Mouse (Mus musculus): ENCODE measurements around the gene Herpud1. TPM values are rescaled to one million over a fixed set of nuclear protein-coding genes. Genes with fewer than 3 reads are reported as not detected.
"Not testable (repeated sequence)": the region's sequence is repeated elsewhere in the genome, so short reads cannot be mapped to it uniquely, and the experiment has no call there.

Herpud1 gene
- total RNA-seq, 2 experiments from 2014 or later, result 65.5 to 75.2 TPM

DNA sequence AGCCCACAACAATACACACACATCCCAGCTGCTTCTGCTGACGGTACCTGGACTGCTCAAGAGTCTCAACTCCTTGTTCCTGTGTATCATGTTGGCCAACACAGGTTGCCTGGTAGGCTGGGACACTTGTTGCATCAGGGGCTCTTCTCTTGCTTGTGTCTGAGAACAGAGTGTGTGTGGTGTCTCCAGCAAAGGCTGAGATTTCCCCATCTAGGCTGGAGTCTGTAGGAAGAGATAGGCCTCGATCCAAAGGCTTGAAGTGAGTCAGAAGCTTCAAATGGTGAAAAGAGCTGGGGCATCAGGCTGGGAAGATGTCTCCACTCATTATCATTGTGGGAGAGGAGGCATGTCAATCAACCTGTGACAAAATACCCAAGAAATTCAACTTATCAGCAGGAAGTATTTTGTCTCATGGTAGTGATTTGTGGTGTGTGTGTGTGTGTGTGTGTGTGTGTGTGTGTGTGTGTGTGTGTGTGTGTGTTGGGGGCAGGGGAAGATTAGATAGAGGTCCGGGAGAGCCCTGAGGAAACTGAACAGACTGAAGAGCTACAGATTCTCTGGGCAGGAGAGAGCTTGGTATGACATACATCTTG is 13.2 kb downstream of the Herpud1 start:
- DNase-seq (ENCODE audit: low spot score in 2 of 2), result no peak

DNA sequence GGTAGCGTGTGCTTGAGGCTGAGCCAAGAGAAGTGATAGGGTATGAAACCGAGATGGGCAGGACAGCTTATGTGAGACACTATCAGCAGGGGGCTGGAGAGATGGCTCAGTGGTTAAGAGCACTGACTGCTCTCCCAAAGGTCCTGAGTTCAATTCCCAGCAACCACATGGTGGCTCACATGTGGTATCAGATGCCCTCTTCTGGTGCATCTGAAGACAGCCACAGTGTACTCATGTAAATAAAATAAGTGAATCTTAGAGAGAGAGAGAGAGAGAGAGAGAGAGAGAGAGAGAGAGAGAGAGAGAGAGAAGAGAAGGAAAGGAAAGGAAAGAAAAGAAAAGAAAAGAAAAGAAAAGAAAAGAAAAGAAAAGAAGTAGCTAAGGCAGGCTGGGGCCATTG is 13.7 kb downstream of the Herpud1 start:
- DNase-seq (ENCODE audit: low spot score in 2 of 2), result not testable (repeated sequence)

- no peak for DNase-seq (ENCODE audit: low spot score in 2 of 2)
These were observed 22.3 kb downstream of the Herpud1 start for GRCm38 (mm10) chr8:94408443-94409080.

DNA sequence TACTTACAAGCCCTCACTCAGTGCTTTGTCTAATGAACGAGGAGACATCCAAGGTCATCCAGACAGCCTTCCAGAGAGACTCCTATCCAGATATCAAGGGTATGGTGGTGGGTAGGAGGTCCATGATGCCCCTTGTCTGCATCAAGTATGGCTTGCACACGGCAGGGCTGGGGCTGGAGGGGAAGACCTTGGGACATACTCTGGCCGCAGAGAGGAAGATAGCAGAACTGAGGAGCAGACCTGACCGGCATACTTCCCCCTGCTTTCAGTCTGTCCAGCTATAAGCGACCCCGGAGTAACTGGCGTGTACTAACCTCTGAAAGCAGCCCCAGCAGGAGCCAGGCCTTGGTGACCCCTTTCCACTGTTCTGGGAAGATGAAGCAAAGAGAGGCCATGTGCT is 23.3 kb downstream of the Herpud1 start:
- DNase-seq (ENCODE audit: low spot score in 2 of 2), result no peak

DNA sequence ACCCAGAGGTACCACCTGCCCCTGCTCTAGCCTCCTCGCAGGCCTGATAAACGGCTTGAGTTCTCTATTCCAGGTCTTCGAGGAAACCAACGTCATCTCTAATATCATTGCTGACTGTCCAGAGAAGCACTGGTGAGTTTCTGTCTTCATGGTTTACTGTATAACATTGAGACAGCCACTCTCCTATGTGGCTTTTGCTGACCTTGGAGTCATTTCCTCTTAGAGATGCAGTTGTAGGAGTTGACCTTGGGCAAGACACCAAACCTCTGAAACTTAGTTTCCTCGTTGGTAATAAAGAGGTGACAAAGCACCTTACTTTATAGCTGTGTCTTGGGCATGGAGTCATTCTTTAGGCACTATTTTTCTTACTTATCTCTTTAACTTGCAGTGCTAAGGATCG is 26.3 kb downstream of the Herpud1 start:
- no peak for DNase-seq (ENCODE audit: low spot score in 2 of 2)

DNA sequence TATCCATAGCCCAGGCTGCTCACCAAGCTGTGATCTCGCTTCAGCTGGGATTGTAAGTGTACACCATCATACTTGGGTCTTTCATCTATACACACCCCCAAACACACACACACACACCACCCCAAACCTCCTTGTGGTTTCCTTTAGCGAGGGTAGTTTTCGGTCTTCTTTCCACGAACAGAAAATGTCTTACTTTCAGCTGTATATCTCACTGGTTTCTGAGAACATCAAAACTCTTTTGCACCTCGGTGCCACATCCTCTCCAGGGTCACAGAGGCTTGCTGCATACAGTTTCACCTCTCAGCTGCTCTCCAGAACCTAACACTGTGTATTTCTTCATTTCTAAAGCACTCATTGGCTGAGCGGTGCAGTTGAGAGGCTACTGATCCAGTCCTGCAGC is 27.3 kb downstream of the Herpud1 start:
- no peak for DNase-seq (ENCODE audit: low spot score in 2 of 2)

- no peak for DNase-seq (ENCODE audit: low spot score in 2 of 2)
These were observed 29.0 kb downstream of the Herpud1 start for GRCm38 (mm10) chr8:94415218-94415617.

DNA sequence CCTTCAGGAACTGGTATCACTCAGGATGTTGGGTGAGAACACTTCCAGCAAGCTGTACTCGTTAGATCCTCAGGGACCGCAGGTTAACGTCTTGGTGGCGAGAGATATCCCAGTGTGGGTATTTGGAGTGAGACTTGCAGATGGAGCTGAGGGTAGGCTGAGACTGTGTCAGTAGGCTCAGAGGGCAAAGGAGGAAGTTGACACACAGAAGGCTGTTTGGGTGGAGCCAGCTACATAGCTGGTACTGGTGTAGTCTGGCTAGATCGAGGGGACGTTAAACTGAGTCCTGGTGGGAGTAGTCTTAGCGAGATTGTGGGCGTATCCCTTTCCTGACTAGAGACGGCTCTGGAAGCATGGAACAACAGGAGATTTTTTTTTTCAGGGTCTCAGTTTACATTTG is 31.8 kb downstream of the Herpud1 start:
- DNase-seq (ENCODE audit: low spot score in 2 of 2), result no peak

- DNase-seq (ENCODE audit: low spot score in 2 of 2), result no peak
These were observed 36.0 kb downstream of the Herpud1 start for GRCm38 (mm10) chr8:94422270-94422669.

- DNase-seq (ENCODE audit: low spot score in 2 of 2), result no peak
These were observed 41.7 kb downstream of the Herpud1 start for GRCm38 (mm10) chr8:94427953-94428352.

DNA sequence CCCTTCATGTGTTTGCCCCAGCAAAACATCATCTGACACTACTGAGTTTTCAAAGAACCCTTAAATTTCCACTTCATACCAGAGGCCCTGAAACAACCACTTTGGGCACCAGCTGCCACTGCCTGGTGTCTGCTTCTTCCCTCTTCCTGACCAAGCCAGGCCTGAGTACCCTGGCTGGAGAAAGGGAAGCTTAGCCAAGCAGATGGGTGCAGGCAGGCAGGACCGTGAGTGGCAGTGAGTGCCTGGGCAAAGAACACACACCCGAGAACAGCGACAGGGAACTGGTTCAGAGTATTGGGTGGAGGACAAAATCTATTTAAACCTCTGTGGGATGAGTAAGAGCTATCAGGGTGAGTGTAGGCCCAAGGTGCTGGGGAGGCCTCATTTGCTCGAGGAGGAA is 42.2 kb downstream of the Herpud1 start:
- no peak for DNase-seq (ENCODE audit: low spot score in 2 of 2)

DNA sequence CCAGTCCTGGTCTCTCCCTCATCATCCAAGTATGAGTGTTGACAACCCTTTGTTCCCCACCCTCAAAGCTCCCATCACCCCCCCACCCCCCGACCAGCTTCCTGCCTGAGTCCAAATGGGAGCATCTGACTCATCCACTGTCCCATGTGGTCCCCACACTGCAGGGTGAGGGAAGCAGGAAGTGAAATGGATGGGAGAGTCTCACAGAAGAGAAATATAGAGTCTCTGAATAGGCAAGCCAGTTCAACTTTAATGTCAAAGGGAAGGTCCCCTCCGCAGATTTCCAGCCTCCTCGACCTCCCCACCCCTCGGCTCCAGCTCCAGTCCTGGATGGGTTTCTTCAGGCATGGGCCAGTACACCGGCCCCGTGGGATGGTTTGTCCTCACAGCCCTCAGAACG is 43.1 kb downstream of the Herpud1 start:
- no peak for DNase-seq (ENCODE audit: low spot score in 2 of 2)

DNA sequence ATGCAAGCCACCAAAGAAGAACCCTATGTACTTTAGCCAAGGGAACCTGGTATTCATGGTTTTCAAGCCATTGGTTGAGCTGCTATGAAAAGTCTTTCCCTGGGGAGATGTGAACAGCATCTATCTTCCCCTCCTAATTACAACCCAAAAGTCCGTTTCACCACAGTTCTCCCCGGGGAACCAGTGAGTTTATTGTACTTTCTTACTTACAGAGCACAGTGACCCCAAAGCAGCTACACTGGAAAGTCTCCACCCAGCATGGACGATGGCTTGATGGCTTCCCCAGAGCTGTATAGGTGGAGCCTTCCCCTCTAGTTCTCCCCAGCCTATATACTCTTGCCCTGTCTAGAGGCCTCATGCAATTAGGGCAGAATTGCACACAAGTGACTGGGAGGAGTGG is 46.0 kb downstream of the Herpud1 start:
- DNase-seq (ENCODE audit: low spot score in 2 of 2), result no peak

DNA sequence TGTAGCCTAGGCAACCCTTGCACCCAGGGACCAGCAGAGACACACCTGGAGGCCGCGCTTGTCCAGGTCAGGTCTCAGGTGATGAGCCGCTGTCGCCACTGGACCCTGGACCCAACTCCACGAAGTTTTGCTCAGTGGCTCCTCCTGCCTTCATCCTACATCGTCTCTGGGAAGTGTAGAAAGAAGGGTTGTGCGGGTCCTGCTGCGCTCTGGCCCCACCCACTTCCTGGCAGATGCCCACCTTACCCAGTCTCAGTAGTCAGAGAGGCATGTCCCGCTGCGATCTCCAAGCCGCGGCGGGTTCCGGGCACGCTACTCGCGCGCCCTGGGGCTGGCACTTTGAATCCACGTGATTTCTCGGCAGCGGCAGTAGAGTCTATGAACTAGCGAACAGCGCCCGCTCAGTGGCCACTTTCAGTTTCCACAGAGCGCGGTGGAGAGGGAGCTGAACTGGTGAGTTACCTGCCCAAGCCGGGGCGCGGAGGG is 47.8 kb downstream of the Herpud1 start, which contains the start of gene Nlrc5:
Gene Nlrc5 (plus strand): TSS at position 376 of the 486 bp plus-strand sequence.
- peak; percentile 30 to 40 for DNase-seq (ENCODE audit: low spot score in 2 of 2)

DNA sequence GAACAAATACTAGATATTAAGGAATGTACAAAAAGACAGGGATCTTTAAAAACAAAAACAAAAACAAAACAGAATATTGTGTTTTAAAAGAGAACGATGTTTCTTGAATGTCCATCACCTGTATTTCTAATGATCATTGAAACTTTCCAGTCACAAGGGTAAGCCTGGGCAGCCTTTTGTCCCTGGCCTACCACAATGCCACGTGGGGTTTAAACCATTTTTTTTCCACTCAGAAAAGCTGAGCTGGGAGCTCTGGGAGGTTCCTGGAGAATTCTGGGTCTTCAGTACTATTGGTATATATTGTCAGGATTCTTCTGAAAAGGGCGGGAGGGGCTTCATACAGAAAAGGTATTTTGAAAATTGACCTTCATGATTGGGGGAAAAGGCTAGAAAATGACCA is 48.7 kb downstream of the Herpud1 start:
- DNase-seq (ENCODE audit: low spot score in 2 of 2), result no peak

- no peak for DNase-seq (ENCODE audit: low spot score in 2 of 2)
These were observed 49.3 kb downstream of the Herpud1 start for GRCm38 (mm10) chr8:94435397-94436111.

DNA sequence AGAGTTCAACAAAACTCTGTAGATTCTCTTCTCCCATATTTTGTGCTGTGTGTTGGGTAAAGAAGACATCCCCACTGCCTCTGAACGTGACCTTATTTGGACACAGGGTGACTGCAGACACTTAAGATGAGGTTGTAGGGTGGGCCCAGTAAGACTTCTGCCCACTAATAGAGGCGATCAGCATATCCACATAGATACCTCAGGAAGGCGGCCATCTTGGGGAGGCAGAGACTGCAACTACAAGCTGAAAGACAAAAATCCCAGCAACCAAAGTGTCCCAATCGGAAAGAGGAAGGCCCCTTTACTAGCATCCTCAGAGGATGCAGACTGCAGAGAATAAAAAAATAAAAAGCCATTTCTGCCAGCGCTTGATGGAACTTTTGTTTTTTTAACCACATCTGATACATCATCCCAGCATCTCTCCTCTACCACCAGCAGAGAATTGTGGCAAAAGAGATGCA is 49.9 kb downstream of the Herpud1 start:
- no peak for DNase-seq (ENCODE audit: low spot score in 2 of 2)

GRCm38 (mm10) chr8:94436900-94437299 is 50.7 kb downstream of the Herpud1 start:
- DNase-seq (ENCODE audit: low spot score in 2 of 2), result no peak

DNA sequence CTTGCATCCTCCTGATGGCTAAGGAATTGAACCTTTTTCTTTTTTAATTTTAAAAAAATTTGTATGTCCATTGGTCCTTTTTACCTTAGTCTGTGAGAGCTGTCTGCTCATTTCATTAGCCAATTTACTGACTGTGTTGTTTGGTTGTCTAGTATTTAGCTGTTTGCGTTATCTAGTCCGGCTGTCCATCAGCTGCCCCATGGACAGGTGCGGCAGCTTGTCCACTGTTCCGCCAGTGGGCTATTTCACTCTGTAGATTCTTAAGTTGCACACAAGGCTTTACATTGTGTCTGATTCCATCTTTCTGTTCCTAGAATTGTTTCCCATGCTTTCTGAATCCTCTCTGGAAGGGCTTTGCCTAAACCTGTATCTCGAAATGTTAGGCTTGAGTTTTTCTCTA is 52.4 kb downstream of the Herpud1 start:
- DNase-seq (ENCODE audit: low spot score in 2 of 2), result no peak

GRCm38 (mm10) chr8:94439691-94440090 is 53.5 kb downstream of the Herpud1 start:
- no peak for DNase-seq (ENCODE audit: low spot score in 2 of 2)

GRCm38 (mm10) chr8:94440389-94440788 is 54.2 kb downstream of the Herpud1 start:
- DNase-seq (ENCODE audit: low spot score in 2 of 2), result no peak

DNA sequence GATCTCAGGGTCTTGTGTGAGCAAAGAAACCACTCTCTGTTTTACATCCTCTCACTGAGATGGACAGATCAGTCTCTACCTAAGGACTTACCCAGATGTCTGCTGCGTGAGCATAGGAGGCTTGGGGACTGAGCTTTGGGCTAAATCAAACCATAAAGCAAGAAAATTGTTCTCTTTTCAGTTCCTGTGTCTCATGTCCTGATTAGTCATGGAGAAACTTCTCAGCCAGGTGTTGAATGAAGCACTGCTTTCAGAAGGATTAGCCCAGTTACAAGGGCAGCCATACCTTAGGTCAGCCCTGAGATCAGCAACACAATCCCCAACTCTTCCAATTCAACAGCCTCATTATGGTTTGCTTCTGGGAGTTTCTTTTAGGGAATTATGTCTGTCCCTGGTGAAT is 55.4 kb downstream of the Herpud1 start:
- DNase-seq (ENCODE audit: low spot score in 2 of 2), result no peak

All from adrenal gland, postnatal 4 days (tissue).